Mouse (Mus musculus): ENCODE measurements at regions not wholly inside any gene's neighbourhood (a gene's known extent, or its start where the extent isn't known, plus 50 kb on each side); places are given as distances from the start of the nearest gene placed in this dataset.

DNA sequence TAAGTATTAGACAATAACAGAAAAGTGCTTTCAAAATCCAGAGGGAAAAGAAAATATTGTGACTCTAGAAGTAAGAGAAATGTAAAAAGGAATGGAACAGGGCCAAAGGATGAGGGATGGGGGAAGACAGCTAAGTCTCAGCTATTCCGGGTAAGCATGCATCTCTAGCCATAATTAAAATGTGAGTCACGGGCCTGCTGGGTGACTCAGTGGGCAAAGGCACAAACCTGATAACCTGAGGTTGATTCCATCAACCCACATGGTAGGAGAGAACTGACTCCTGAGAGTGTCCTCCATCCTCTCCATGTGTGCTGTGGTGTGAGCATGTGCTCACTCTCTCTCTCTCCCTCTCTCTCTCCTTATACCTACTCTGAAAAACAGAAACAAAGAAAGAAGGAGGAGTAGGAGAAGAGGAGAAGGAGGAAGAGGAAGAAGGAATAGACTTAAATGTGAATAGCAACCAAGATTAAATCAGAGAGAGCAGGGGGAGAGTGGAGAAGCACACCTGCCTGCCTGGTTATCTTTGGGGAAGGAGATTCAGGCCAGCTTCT, 68.6 kb upstream of the Cited2 start:
- TF ChIP-seq POLR2A (IDR thresholded peaks at IDR 0.05; ENCODE audit: low read depth, low read length) (no peak), CTCF (IDR thresholded peaks at IDR 0.05; ENCODE audit: borderline replicate concordance, insufficient read depth, low read length) (no peak)
